Mouse (Mus musculus): Measurements from ENCODE around the gene Wdr92. TPM values are rescaled to one million over a fixed set of nuclear protein-coding genes. Genes with fewer than 3 reads are reported as not detected.

Gene Wdr92
- polyA plus RNA-seq (2012; rRNA removed): 5.8 and 6.3 TPM in 2 replicates

DNA sequence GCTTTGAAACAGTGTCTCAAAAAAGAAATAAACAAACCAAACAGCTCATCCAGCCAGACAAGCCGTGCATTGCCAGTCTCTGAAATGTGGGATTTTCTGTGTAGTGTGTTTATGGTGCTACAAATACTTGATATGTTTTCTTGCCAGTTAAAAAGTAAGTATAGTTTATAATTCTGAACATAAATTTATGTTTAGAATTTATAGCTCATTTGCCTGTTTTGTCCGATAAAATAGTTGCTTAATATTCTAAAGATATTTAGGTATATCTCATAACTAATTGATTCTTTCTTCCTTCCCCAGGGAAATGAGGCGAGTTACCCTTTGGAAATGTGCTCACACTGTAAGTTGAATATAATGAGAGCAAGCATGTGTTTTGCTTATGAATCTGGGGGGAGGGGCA lies at the start of gene Wdr92:
TSS of gene Wdr92 (plus strand) at position 301 of the 400 bp plus-strand sequence.

DNA sequence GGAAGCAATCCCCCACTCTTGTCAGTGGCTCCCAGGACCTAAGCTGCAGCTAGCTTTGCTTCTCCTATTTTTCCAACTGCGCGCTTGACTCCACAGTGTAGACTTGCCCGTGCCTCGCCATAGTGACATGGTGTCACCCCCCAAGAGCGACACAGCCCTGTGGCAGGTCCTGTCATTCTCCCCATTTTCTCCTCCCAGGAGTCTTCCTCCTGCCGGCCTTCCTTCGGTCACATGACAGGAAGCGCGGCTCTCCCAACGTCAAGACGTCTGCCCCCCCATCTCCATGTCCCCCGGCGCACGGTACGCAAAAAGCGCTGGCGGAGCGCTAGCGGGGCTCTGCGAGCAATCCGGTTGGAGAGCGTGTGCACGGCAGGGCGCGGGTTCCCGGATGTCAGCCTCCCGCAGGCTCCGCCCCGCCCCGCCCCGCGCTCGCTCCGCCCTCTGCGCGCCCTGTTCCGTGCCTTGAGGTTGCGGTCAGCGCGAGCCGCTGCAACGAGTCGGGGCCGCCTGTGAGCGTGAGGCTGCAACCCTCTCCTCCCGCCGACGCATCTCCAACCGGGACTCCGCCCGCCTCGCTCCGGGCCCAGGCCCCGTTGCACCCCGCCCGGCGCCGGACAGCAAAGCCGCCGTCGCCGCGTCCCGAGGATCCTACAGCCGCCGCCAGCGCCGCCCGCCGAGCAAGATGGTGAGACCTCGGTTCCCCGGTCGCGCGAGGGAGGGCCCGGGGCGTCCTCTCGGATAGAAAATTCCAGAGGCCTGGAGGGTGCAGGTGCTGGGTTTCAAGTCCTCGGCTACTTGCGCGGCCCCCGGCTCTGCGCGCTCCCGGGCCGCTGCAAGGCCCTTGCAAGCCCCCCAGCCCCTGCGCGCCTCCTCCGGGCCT lies 22.8 kb upstream of the Wdr92 start, which contains the start of gene Ppp3r1:
TSS of gene Ppp3r1 (plus strand) at position 406 of the 880 bp plus-strand sequence.

DNA sequence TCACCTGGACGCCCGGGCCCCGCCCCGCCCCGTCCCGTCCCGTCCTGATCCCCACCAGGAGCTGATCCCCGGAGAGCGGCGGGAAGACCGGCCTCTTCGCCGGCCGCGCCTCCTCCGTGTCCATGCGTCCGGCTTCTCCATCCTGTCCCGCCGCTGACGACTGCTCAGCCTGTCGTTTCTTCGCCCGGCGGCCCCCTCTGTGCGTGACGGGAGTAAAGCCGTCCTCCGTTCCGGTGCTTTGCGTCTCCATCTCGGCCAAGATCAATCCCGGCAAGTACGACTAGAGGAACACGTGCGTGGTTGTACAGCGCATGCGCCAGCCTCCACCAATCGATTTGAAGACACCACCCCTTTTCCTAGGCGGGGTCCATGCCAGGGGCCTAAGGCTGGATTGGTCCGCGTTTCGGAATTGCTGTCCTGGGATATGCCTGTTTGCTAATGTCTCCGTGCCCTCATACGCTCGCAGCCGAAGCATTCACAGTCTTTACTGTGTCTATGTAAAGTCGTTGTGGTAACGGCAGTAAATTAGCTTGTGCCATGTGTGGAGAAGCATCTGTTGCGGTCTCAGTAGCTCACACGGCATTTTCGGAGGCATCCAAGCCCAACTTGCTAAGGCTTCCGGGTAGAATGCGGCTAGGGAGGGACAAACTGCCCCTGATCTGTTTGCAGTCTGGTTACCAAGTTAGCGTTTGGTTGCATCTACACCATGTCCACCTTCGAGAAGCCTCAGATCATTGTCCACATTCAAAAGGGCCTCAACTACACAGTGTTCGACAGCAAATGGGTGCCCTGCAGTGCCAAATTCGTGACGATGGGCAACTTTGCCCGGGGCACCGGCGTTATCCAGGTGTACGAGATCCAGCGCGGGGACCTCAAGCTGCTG lies 29.6 kb downstream of the Wdr92 start, which contains the start of gene Pno1:
TSS of gene Pno1 (minus strand) at position 311 of the 883 bp plus-strand sequence.

DNA sequence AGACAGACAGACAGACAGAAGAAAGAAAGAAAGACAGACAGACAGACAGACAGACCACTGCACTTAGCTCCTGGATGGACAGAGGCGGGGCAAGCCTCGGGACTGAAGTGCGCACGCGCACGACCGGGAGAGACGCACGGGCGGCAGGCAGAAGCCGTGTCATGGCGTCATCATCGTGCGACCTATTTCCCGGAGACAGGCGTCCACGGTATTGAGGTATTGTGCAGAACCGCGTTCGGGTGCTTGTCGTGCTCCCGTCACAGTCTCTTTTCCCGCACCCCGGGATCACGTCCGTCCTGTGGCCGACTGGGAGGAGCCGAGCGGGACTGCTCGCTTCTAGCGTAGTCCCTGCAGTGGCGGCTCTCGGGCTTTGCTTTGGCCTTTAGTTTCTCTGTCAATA lies 75.5 kb downstream of the Wdr92 start, which contains the start of gene C1d:
TSS of gene C1d (plus strand) at position 137 of the 400 bp plus-strand sequence.

Other genes starting within 250 kb of the Wdr92 start
- 1.4 TPM in 2 replicates for gene Fbxo48, start 230.7 kb upstream of the Wdr92 start, polyA plus RNA-seq (2012; rRNA removed)
- 4.1 TPM in 2 replicates for gene Cnrip1, start 130.5 kb upstream of the Wdr92 start, polyA plus RNA-seq (2012; rRNA removed)
- 10.5 and 10.7 TPM in 2 replicates for gene Plek, start 129.7 kb upstream of the Wdr92 start, polyA plus RNA-seq (2012; rRNA removed)
- 14.9 and 15.8 TPM in 2 replicates for gene Ppp3r1, start 22.8 kb upstream of the Wdr92 start, polyA plus RNA-seq (2012; rRNA removed)
- 8.5 and 8.8 TPM in 2 replicates for gene Pno1, start 29.5 kb downstream of the Wdr92 start, polyA plus RNA-seq (2012; rRNA removed)
- gene C1d, start 75.5 kb downstream of the Wdr92 start, polyA plus RNA-seq (2012; rRNA removed): 16.3 and 17.6 TPM in 2 replicates

Data from liver, embryonic 18 days (tissue).